ENCODE assay signal across 8 mouse cellular contexts in genomic region chr5:124478873-124479204, GRCm38 (mm10). TPM values are rescaled to one million over a fixed set of nuclear protein-coding genes. Genes with fewer than 3 reads are reported as not detected.
DNase-seq lines count a peak whose midpoint lies in the region; ATAC-seq and TF ChIP-seq lines count a peak whose summit lies in the region.

No protein-coding gene starts in this region.

- H3K4me1 ChIP-seq in lung, embryonic 15.5 days = peaks cover 20% of the 10 kb centered on the region
- H3K4me1 ChIP-seq in intestine, postnatal 0 days (replicated peaks; ENCODE audit: control insufficient read depth, insufficient read depth, low read length) = 0 out of 2 replicates have a peak, but pooled peaks cover 3% of the 10 kb centered on the region
- H3K4me1 ChIP-seq in olfactory bulb, adult 2 months (ENCODE audit: control insufficient read depth, insufficient read depth, low read length) = peaks cover 10% of the 10 kb centered on the region

- peak overlapping the region; percentile 75; the same call in 1 of the 2 replicates for H3K4me3 ChIP-seq in lung, embryonic 15.5 days
- H3K4me3 ChIP-seq in intestine, postnatal 0 days (ENCODE audit: low read depth, low read length) = no peak overlapping the region
- no peak overlapping the region for H3K4me3 ChIP-seq in olfactory bulb, adult 2 months (ENCODE audit: insufficient read depth, low read depth, low read length)

- peak; percentile 36 for DNase-seq in cerebellum, adult 9-11 months
- DNase-seq in cerebellum, postnatal 10 days = no peak
- DNase-seq in lung, postnatal 4 days = no peak
- DNase-seq in spleen, adult 18-20 months = no peak
- no peak for DNase-seq in left cerebral cortex, postnatal 10 days (ENCODE audit: extremely low spot score in 1 of 2, low spot score in 2 of 2)

- H3K27ac ChIP-seq in lung, embryonic 15.5 days = peak overlapping the region; percentile 69
- peak overlapping the region; percentile 42; the same call in 1 of the 2 replicates for H3K27ac ChIP-seq in intestine, postnatal 0 days (ENCODE audit: low read depth, low read length)
- peak overlapping the region; percentile 66; the same call in 1 of the 2 replicates for H3K27ac ChIP-seq in olfactory bulb, adult 2 months (ENCODE audit: insufficient read depth, low read depth, low read length)

- no peak for TF ChIP-seq POLR2A in olfactory bulb, adult 2 months (IDR thresholded peaks at IDR 0.05; ENCODE audit: insufficient read depth, low read depth, low read length)

- no peaks in the 10 kb centered on the region for H3K27me3 ChIP-seq in lung, embryonic 15.5 days
- no peaks in the 10 kb centered on the region for H3K27me3 ChIP-seq in intestine, postnatal 0 days (replicated peaks; ENCODE audit: control insufficient read depth, insufficient read depth, low read length)

- peak overlapping the region; percentile 77 for H3K4me2 ChIP-seq in lung, embryonic 15.5 days
- 0 out of 2 replicates have a peak overlapping the region, but pooled peaks have one; percentile 28 for H3K4me2 ChIP-seq in intestine, postnatal 0 days (replicated peaks; ENCODE audit: low read depth)

- TF ChIP-seq CTCF in intestine, postnatal 0 days (IDR thresholded peaks at IDR 0.05; ENCODE audit: low read depth) = no peak
- TF ChIP-seq CTCF in olfactory bulb, adult 2 months (IDR thresholded peaks at IDR 0.05; ENCODE audit: insufficient read depth, low read depth, low read length) = no peak

- intact Hi-C loops in left cerebral cortex, postnatal 10 days (cut with DNase I) = no loop called here

- no peaks in the 10 kb centered on the region for H3K9me3 ChIP-seq in lung, embryonic 15.5 days
- H3K9me3 ChIP-seq in intestine, postnatal 0 days (ENCODE audit: control insufficient read depth) = no peaks in the 10 kb centered on the region

- WGBS in lung, embryonic 15.5 days = 85% methylated on average over 1 of the region's 1 CpGs
- 79% methylated on average over 1 of the region's 1 CpGs for whole genome bisulfite sequencing in intestine, postnatal 0 days
- WGBS in olfactory bulb, adult 2 months = 84% methylated on average over 1 of the region's 1 CpGs

- ATAC-seq in lung, embryonic 15.5 days (ENCODE audit: borderline replicate concordance, extremely low read depth, low FRiP score, low TSS enrichment) = no peak
- ATAC-seq in intestine, postnatal 0 days = no peak

- no peak overlapping the region for H3K9ac ChIP-seq in lung, embryonic 15.5 days
- H3K9ac ChIP-seq in intestine, postnatal 0 days (ENCODE audit: low read depth, low read length) = no peak overlapping the region

- H3K36me3 ChIP-seq in lung, embryonic 15.5 days = no peaks in the 10 kb centered on the region
- no peaks in the 10 kb centered on the region for H3K36me3 ChIP-seq in intestine, postnatal 0 days (ENCODE audit: control insufficient read depth, insufficient read depth)

RNA-seq across cellular contexts. Expression of gene Rilpl2, which starts 0.7 kb away (rescaled TPM):
- 31.4 and 31.7 TPM in 2 replicates for polyA plus RNA-seq in lung, embryonic 15.5 days (2015; fragmentation: Nextera tagmentation; extraction: Ambion mirVana)
- 48.2 and 49.7 TPM in 2 replicates for polyA plus RNA-seq in intestine, postnatal 0 days (2015; fragmentation: Nextera tagmentation; extraction: Ambion mirVana)
- polyA plus RNA-seq in olfactory bulb, adult 2 months (2012; ENCODE audit: insufficient read depth, insufficient read length, low replicate concordance, missing spikeins) = not detected in 2 replicates
- 10 to 100 TPM; 21.4 to 23.2 TPM for total RNA-seq in left cerebral cortex, postnatal 10 days (2021)

RNA-seq across cellular contexts. Expression of gene Snrnp35, which starts 4.1 kb away (rescaled TPM):
- 25.3 and 26.5 TPM in 2 replicates for polyA plus RNA-seq in lung, embryonic 15.5 days (2015; fragmentation: Nextera tagmentation; extraction: Ambion mirVana)
- 15.5 and 17.9 TPM in 2 replicates for polyA plus RNA-seq in intestine, postnatal 0 days (2015; fragmentation: Nextera tagmentation; extraction: Ambion mirVana)
- polyA plus RNA-seq in olfactory bulb, adult 2 months (2012; ENCODE audit: insufficient read depth, insufficient read length, low replicate concordance, missing spikeins) = not detected in 2 replicates
- total RNA-seq in left cerebral cortex, postnatal 10 days (2021) = 10 to 100 TPM; 21.1 TPM

RNA-seq across cellular contexts. Expression of gene Kmt5a, which starts 39.1 kb away (rescaled TPM):
- polyA plus RNA-seq in lung, embryonic 15.5 days (2015; fragmentation: Nextera tagmentation; extraction: Ambion mirVana) = 59.8 and 61.3 TPM in 2 replicates
- 77.5 and 80.5 TPM in 2 replicates for polyA plus RNA-seq in intestine, postnatal 0 days (2015; fragmentation: Nextera tagmentation; extraction: Ambion mirVana)
- 371 TPM in 1 of 2 replicates, not detected in the other for polyA plus RNA-seq in olfactory bulb, adult 2 months (2012; ENCODE audit: insufficient read depth, insufficient read length, low replicate concordance, missing spikeins)
- total RNA-seq in left cerebral cortex, postnatal 10 days (2021) = 10 to 100 TPM; 36.2 to 42.3 TPM

RNA-seq across cellular contexts. Expression of gene Rilpl1, which starts 52.4 kb away (rescaled TPM):
- 20.7 and 20.8 TPM in 2 replicates for polyA plus RNA-seq in lung, embryonic 15.5 days (2015; fragmentation: Nextera tagmentation; extraction: Ambion mirVana)
- 6.6 and 7.5 TPM in 2 replicates for polyA plus RNA-seq in intestine, postnatal 0 days (2015; fragmentation: Nextera tagmentation; extraction: Ambion mirVana)
- not detected in 2 replicates for polyA plus RNA-seq in olfactory bulb, adult 2 months (2012; ENCODE audit: insufficient read depth, insufficient read length, low replicate concordance, missing spikeins)
- total RNA-seq in left cerebral cortex, postnatal 10 days (2021) = 10 to 100 TPM; 24.6 to 26.7 TPM

RNA-seq across cellular contexts. Expression of gene Sbno1, which starts 53.0 kb away (rescaled TPM):
- 74.7 and 80.3 TPM in 2 replicates for polyA plus RNA-seq in lung, embryonic 15.5 days (2015; fragmentation: Nextera tagmentation; extraction: Ambion mirVana)
- polyA plus RNA-seq in intestine, postnatal 0 days (2015; fragmentation: Nextera tagmentation; extraction: Ambion mirVana) = 49.3 and 56.6 TPM in 2 replicates
- 263 and 488 TPM in 2 replicates for polyA plus RNA-seq in olfactory bulb, adult 2 months (2012; ENCODE audit: insufficient read depth, insufficient read length, low replicate concordance, missing spikeins)
- total RNA-seq in left cerebral cortex, postnatal 10 days (2021) = 100 to 1,000 TPM; 128 to 143 TPM

Comparison
In these comparisons a context has a peak if more than half of its experiments do, and no peak if none do; other contexts are left out.
1. RNA of gene Rilpl2, which starts 0.7 kb away (polyA plus RNA-seq): 48.2 to 49.7 TPM in intestine, postnatal 0 days and 31.4 to 31.7 TPM in lung, embryonic 15.5 days; not detected in olfactory bulb, adult 2 months; every median in the first group is over 10 times any median in the second.
2. RNA of gene Snrnp35, which starts 4.1 kb away (polyA plus RNA-seq): 25.3 to 26.5 TPM in lung, embryonic 15.5 days and 15.5 to 17.9 TPM in intestine, postnatal 0 days; not detected in olfactory bulb, adult 2 months; every median in the first group is over 10 times any median in the second.
3. Peak in every context shown above with its lines, with median percentiles within 50 percentile points of each other: H3K27ac ChIP-seq.